Mouse (Mus musculus) adrenal gland, postnatal 10 days (tissue): ENCODE data around the gene Mfsd2a. TPM values are rescaled to one million over a fixed set of nuclear protein-coding genes. Genes with fewer than 3 reads are reported as not detected.

Experiments used
- DNase-seq: peaks from one replicate; pipeline ENCODE4 v3.0.0; 2021; ENCODE audit warnings: mixed read lengths
- total RNA-seq, 2 experiments: library from RNA; stranded (reverse); gene quantifications; 2 replicates each; pipeline ENCODE4 v1.2.3; 2021

Mfsd2a gene
- total RNA-seq, 2 experiments from 2014 or later = 0.58 to 19.2 TPM

- no peak for DNase-seq
Observed at GRCm38 (mm10) chr4:122933051-122933591, 27.9 kb downstream of the Mfsd2a start.

DNA sequence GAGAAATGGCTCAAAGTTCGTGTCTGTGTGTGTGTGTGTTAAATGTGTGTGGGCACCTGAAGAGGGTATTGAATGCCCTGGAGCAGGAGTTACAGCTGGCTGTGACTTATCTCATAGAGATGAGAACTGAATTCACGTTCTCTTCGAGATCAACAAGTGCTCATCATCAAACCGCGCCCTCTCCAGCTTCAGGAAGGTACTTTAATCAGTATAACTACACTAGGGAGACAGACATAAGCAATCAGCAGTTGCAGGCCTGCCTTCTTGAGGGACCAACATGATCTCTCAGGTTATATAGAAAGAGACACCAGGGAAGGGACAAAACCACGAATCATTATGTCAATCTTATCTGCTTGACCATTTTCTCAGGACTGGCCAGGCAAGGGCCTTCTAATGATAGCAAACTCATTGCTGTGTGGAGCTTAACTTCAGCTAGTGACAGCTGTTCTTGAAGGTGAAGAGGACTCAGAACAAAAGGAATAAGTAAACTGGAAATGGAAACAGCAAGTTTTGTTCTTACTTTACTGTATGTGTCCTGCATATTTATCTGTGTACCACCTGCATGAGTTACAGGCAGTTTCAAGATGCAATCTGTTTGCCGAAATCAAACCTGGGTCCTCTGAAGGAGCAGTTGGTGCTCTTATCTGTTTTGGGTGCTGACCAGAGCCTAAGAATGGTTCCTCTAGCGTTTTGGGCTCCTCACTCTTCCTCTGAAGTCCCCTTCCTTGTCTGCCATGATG lies 28.6 kb downstream of the Mfsd2a start:
- no peak for DNase-seq

- no peak for DNase-seq
Observed at GRCm38 (mm10) chr4:122930939-122931590, 29.9 kb downstream of the Mfsd2a start.

GRCm38 (mm10) chr4:122923392-122924344 lies 37.3 kb downstream of the Mfsd2a start:
- DNase-seq = no peak

- no peak for DNase-seq
Observed at GRCm38 (mm10) chr4:122922841-122923240, 38.1 kb downstream of the Mfsd2a start.

DNA sequence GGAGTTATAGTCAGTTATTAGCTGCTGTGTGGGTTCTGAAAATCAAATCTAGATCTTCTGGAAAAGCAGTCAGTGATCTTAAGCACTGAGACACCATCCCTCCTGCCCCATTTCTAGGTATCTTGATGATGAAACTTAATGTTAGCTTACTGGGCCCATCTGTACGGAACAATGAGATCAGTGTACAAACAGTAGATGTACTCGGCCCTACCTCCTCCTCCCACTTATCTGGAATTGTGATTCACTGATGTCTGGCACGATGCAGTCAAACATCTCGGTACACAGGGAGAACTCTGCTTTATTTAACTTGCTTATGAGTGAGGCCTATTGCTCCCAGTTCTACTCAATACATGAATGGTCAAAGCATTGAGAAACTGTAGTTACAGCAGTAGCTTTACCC lies 45.0 kb downstream of the Mfsd2a start:
- no peak for DNase-seq

DNA sequence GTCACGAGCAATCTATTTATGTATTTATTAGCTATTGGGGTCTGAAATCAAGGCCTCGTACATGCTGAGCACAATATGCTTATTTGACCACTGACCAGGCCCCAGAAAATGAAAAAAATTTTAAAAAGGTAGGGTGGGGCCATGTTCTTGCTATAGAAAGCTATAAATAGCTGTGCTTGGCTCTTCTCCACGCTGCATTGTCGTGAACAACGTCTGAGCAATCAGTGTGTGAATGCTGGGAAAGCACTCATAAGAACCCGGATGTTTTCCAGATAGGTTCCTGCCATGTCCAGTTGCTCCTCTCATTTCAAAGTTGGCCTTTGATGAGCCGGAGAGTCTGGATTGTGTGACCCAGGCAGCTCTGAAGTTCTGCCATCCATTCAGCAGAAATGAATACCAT lies 46.8 kb downstream of the Mfsd2a start:
- no peak for DNase-seq

DNA sequence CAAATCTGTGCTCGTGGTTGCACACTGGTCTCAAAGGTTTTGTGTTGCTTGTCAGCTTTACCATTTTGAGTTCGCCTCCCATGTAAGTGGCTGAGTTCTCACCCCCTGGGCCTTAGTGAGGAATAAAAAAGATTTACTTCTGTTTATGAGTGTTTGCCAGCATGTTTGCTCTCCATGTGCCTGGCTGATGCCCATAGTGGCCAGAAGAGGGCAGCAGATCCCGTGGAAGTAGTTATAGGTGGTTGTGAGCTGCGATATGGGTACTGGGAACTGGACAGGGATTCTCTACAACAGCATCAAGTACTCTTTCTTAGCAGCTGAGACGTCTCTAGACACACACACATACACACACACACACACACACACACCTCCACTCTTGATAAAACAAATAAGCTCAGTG lies 48.4 kb downstream of the Mfsd2a start:
- DNase-seq = no peak

DNA sequence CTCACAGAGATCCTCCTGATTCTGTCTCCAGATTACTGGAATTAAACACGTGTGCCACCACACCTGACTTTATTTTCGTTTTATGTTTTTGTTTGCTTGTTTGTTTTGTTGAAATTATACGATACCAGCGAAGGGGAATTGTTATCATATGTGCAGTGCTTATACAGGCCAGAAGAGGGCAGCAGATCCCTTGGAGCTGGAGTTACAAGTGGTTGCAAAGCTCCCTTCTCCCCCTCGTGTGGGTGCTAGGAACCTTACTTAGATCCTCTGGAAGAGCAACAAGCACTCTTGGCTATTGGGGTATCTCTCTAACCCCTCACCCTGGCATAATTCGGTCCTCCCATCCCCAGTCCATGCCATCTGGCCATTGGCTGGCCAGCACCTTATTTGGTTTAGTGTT lies 50.4 kb downstream of the Mfsd2a start:
- DNase-seq = peak; percentile 16

DNA sequence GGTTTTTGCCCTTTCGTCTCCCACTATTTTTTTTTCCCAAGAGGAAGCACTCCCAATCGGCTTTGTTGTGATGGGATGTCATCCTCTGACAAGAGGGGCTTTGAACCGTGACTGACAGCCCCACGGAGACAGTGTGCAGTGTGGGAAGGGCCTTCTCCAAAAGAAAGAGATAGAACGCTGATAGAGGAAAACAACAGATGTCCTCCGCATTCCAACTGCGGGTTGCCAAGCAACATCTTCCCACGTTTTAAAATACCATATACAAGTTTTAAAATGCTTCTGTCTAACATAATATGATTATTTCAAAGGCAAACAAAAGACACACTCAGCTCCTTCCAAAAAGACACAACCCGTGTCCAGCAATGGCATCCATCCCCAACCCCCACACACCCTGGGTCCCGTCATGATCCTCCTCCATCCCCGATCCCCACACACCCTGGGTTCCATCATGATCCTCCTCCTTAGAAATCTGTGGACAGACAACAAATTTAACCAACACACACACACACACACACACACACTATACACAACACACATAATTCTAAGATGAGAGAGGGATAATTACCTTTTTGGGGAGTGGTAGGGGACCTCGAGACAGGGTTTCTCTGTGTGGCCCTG lies 51.3 kb downstream of the Mfsd2a start:
- no peak for DNase-seq

DNA sequence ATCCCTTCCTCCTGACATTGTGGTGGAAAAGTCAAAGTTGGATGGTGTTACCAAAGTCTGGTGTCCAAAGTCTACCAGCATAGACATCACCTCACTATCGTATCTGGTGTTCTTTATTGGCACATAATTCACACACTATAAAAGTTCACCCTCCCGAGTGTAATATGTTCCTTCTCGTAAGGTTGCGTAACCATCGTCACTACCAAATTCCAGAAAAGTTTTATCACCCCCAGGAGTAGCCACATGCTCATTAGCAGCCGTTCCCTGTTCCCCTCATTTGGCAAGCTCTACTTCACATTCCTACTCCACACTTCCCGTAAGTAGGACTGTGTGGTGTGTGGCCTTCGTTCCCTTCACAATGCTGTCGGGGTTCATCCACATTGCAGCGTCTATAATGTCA lies 55.6 kb downstream of the Mfsd2a start:
- no peak for DNase-seq

DNA sequence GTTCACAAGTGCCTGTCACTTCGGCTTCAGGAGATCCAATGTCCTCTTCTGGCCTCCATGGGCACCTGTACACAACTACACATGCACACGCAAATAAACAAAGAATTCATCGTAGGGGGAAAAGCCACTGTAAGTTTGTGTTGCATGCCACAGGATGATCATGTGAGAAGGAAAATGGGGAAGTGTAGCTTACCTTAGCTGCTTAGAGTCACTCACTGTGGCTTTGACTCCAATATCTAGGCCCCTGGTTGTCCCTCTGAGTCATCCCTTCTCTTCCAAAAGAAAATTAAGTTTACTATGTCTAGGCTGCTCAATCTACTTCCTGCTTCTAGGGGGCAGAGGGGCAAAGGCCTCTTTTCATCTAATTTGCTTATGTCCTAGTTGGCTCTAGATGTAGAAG lies 57.3 kb downstream of the Mfsd2a start:
- no peak for DNase-seq

GRCm38 (mm10) chr4:122902156-122902555 lies 58.8 kb downstream of the Mfsd2a start:
- DNase-seq = peak; percentile 52

DNA sequence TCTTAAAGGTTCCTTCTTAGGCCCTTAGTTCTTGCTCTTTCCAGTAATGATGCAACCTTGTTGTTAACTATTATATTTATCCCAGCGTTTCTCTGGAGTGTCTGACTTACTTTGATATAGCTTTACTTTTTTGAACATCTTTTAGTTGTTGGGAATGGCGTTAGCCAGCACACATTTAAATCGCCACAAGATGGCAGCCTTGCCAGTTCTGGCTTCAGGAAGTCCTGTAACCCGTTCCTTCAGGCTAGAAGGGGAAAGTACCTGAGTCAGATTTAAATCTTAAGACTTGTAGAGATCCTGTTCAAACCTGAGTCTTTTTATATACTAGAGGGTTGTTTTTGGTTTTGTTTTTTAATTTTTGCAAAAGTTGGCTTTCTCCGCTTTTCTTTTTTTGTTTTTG lies 62.7 kb downstream of the Mfsd2a start:
- DNase-seq = peak; percentile 73

DNA sequence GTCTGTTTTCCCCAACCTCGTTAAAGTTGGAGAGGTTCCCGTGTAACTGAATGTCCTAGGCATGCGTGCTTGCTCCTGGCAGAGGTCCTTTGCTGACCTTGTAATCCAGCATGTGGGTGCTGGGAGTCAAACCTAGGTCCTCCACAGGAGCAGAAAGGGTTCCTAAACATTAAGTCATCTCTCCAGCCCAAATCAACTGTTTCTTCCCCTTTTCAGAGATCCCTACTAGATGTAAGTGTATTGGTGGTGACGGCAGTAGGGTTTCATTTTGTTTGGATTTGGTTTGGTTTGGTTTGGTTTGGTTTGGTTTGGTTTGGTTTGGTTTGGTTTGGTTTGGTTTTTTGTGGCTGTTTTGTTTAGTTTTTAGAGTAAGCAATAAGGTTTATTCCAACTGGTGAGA lies 63.2 kb downstream of the Mfsd2a start:
- no peak for DNase-seq

Other genes starting within 250 kb of the Mfsd2a start
- gene Ppt1, start 124.9 kb downstream of the Mfsd2a start, total RNA-seq = 10 to 100 TPM; 45.9 to 54.5 TPM
- gene Cap1, start 75.1 kb downstream of the Mfsd2a start, total RNA-seq = 100 to 1,000 TPM; 128 TPM
- 1 to 10 TPM; 3.6 to 5.6 TPM for gene Mycl, start 34.5 kb upstream of the Mfsd2a start, total RNA-seq
- gene Trit1, start 55.4 kb upstream of the Mfsd2a start, total RNA-seq = 10 to 100 TPM; 19.7 to 22.7 TPM
- gene Bmp8b, start 144.0 kb upstream of the Mfsd2a start, total RNA-seq = not detected
- gene Oxct2b, start 155.1 kb upstream of the Mfsd2a start, total RNA-seq = not detected
- gene Ppie, start 178.8 kb upstream of the Mfsd2a start, total RNA-seq = 10 to 100 TPM; 42.5 to 43.1 TPM
- 1 to 10 TPM; 5.0 to 10.0 TPM for gene Hpcal4, start 222.0 kb upstream of the Mfsd2a start, total RNA-seq
- 10 to 100 TPM; 13.2 to 21.7 TPM for gene Nt5c1a, start 240.3 kb upstream of the Mfsd2a start, total RNA-seq